10 mouse cellular contexts compared by ENCODE assay signal in the genomic region with DNA sequence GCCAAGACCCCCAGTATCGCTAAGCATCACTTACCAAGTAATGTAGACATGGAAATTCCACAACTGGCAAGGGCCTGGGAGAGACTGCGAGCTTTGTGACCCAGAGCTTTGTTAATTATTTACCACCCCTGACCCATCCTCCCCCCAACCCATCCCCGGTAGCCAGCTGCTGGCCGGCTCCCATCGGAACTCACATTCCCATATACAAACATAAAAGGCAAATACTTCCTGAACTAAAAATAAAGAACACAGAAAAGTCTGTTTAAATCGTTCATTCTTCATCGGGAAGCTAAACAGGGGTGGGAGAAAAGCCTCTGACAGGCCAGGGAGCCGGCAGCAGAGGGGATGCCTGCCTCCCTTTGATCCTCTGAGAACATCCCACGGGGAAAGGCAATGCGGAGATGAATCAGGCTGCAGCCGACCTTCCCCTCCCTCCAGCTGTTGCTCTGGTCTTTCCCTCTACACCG.
A peak's percentile ranks its signal among the peaks of the same experiment; 100 is the strongest.
DNase-seq lines count a peak whose midpoint lies in the region; ATAC-seq and TF ChIP-seq lines count a peak whose summit lies in the region.
"Had no signal": no experiment of that assay in that cellular context is flagged by ENCODE, and none has a peak within 500 bp of the region (broad histone marks: within the 10 kb centered on the region; RNA-seq: fewer than 3 reads in every experiment).

No protein-coding gene starts in this region.

- WGBS in midbrain, embryonic 10.5 days = 26% methylated on average over 12 of the region's 12 CpGs
- WGBS in midbrain, postnatal 0 days = 15% methylated on average over 12 of the region's 12 CpGs
- WGBS in kidney, embryonic 16.5 days = 2% methylated on average over 12 of the region's 12 CpGs
- 26% methylated on average over 12 of the region's 12 CpGs for WGBS in midbrain, embryonic 11.5 days
- 37% methylated on average over 12 of the region's 12 CpGs for WGBS in forebrain, embryonic 14.5 days

- H3K4me1 ChIP-seq in midbrain, embryonic 10.5 days = peaks cover 26% of the 10 kb centered on the region
- H3K4me1 ChIP-seq in midbrain, postnatal 0 days (ENCODE audit: insufficient read depth, low read length) = no peaks in the 10 kb centered on the region
- peaks cover 20% of the 10 kb centered on the region for H3K4me1 ChIP-seq in kidney, embryonic 16.5 days (ENCODE audit: insufficient read depth, low read length)
- H3K4me1 ChIP-seq in midbrain, embryonic 11.5 days (ENCODE audit: control insufficient read depth, insufficient read depth, low read length) = peaks cover 3% of the 10 kb centered on the region; the same call in 1 of the 2 replicates
- no peaks in the 10 kb centered on the region for H3K4me1 ChIP-seq in forebrain, embryonic 14.5 days (ENCODE audit: control insufficient read depth, insufficient read depth, low read length)

- H3K9ac ChIP-seq in midbrain, postnatal 0 days (replicated peaks; ENCODE audit: low read length, poor library complexity, severe bottlenecking) = no peak overlapping the region
- H3K9ac ChIP-seq in kidney, embryonic 16.5 days (replicated peaks; ENCODE audit: low read length) = no peak overlapping the region; the same call in 1 of the 2 replicates
- no peak overlapping the region for H3K9ac ChIP-seq in midbrain, embryonic 11.5 days (ENCODE audit: low read length)
- no peak overlapping the region for H3K9ac ChIP-seq in forebrain, embryonic 14.5 days (ENCODE audit: low read length)
- H3K9ac ChIP-seq: heart, embryonic 15.5 days had no signal

- H3K27me3 ChIP-seq in midbrain, embryonic 10.5 days (ENCODE audit: low read depth, poor library complexity, severe bottlenecking) = no peaks in the 10 kb centered on the region
- no peaks in the 10 kb centered on the region for H3K27me3 ChIP-seq in midbrain, postnatal 0 days (ENCODE audit: insufficient read depth, low read length)
- no peaks in the 10 kb centered on the region for H3K27me3 ChIP-seq in kidney, embryonic 16.5 days (ENCODE audit: insufficient read depth, low read length)
- H3K27me3 ChIP-seq in midbrain, embryonic 11.5 days (ENCODE audit: control insufficient read depth, insufficient read depth, low read length) = no peaks in the 10 kb centered on the region
- no peaks in the 10 kb centered on the region for H3K27me3 ChIP-seq in forebrain, embryonic 14.5 days (replicated peaks; ENCODE audit: control insufficient read depth, insufficient read depth, low read length)
- H3K27me3 ChIP-seq: heart, embryonic 15.5 days had no signal

- no peak for ATAC-seq in midbrain, postnatal 0 days (ENCODE audit: low FRiP score)
- peak; percentile 76 for ATAC-seq in kidney, embryonic 16.5 days (ENCODE audit: low FRiP score, low TSS enrichment)
- ATAC-seq in midbrain, embryonic 11.5 days (ENCODE audit: low FRiP score) = peak; percentile 61
- ATAC-seq in forebrain, embryonic 14.5 days = no peak

- no peak for TF ChIP-seq CTCF in midbrain, postnatal 0 days (IDR thresholded peaks at IDR 0.05)

- H3K36me3 ChIP-seq in midbrain, embryonic 10.5 days = no peaks in the 10 kb centered on the region
- no peaks in the 10 kb centered on the region for H3K36me3 ChIP-seq in midbrain, postnatal 0 days (ENCODE audit: insufficient read depth, low read length)
- H3K36me3 ChIP-seq in kidney, embryonic 16.5 days (ENCODE audit: insufficient read depth, low read length) = no peaks in the 10 kb centered on the region
- no peaks in the 10 kb centered on the region for H3K36me3 ChIP-seq in midbrain, embryonic 11.5 days (ENCODE audit: control insufficient read depth, insufficient read depth, low read length)
- no peaks in the 10 kb centered on the region for H3K36me3 ChIP-seq in forebrain, embryonic 14.5 days (ENCODE audit: control insufficient read depth, insufficient read depth, low read length)
- H3K36me3 ChIP-seq: heart, embryonic 15.5 days had no signal

- no peak overlapping the region for H3K4me2 ChIP-seq in midbrain, postnatal 0 days (ENCODE audit: low read depth, low read length, poor library complexity, severe bottlenecking)
- peak overlapping the region; percentile 44 for H3K4me2 ChIP-seq in kidney, embryonic 16.5 days (replicated peaks; ENCODE audit: low read depth, low read length)
- H3K4me2 ChIP-seq in midbrain, embryonic 11.5 days = no peak overlapping the region
- H3K4me2 ChIP-seq in forebrain, embryonic 14.5 days (ENCODE audit: low read length) = no peak overlapping the region
- H3K4me2 ChIP-seq: heart, embryonic 15.5 days had no signal

- DNase-seq in midbrain, embryonic 10.5 days (ENCODE audit: low spot score) = peak; percentile 35
- no peak for DNase-seq in midbrain, postnatal 0 days (ENCODE audit: low spot score)
- DNase-seq in midbrain, embryonic 11.5 days (ENCODE audit: low spot score, missing footprints) = peak; percentile 91
- DNase-seq in ovary, postnatal 10 days (ENCODE audit: low spot score) = no peak
- no peak for DNase-seq in urinary bladder, postnatal 25 days (ENCODE audit: low spot score)
- DNase-seq in spleen, postnatal 36 days (ENCODE audit: low spot score in 2 of 2) = no peak
- no peak for DNase-seq in forebrain, embryonic 14.5 days (ENCODE audit: low spot score)

- H3K9me3 ChIP-seq in midbrain, embryonic 10.5 days (replicated peaks) = no peaks in the 10 kb centered on the region
- H3K9me3 ChIP-seq in midbrain, postnatal 0 days (ENCODE audit: low read length) = no peaks in the 10 kb centered on the region
- H3K9me3 ChIP-seq in kidney, embryonic 16.5 days (ENCODE audit: low read length) = no peaks in the 10 kb centered on the region
- H3K9me3 ChIP-seq in midbrain, embryonic 11.5 days (ENCODE audit: control insufficient read depth, low read length) = no peaks in the 10 kb centered on the region
- no peaks in the 10 kb centered on the region for H3K9me3 ChIP-seq in forebrain, embryonic 14.5 days (replicated peaks; ENCODE audit: control insufficient read depth, low read length)

- no peak overlapping the region for H3K4me3 ChIP-seq in midbrain, embryonic 10.5 days
- no peak overlapping the region for H3K4me3 ChIP-seq in midbrain, postnatal 0 days (ENCODE audit: low read depth, low read length)
- H3K4me3 ChIP-seq in kidney, embryonic 16.5 days (ENCODE audit: low read length) = no peak overlapping the region
- H3K4me3 ChIP-seq in midbrain, embryonic 11.5 days (ENCODE audit: low read depth, low read length) = no peak overlapping the region
- no peak overlapping the region for H3K4me3 ChIP-seq in forebrain, embryonic 14.5 days (ENCODE audit: low read depth, low read length)
- H3K4me3 ChIP-seq: heart, embryonic 15.5 days had no signal

- H3K27ac ChIP-seq in midbrain, embryonic 10.5 days (replicated peaks) = peak overlapping the region; percentile 67; the same call in 1 of the 2 replicates
- H3K27ac ChIP-seq in midbrain, postnatal 0 days (ENCODE audit: low read depth, low read length) = no peak overlapping the region
- H3K27ac ChIP-seq in kidney, embryonic 16.5 days (ENCODE audit: low read length) = peak overlapping the region; percentile 68; the same call in 1 of the 2 replicates
- no peak overlapping the region for H3K27ac ChIP-seq in midbrain, embryonic 11.5 days (ENCODE audit: low read depth, low read length)
- no peak overlapping the region for H3K27ac ChIP-seq in forebrain, embryonic 14.5 days (ENCODE audit: low read depth, low read length)
- H3K27ac ChIP-seq: heart, embryonic 15.5 days; macrophage had no signal

Comparison
In these comparisons a context has a peak if more than half of its experiments do, and no peak if none do; other contexts are left out.
1. DNase-seq: peak in midbrain, embryonic 10.5 days (single experiment) and midbrain, embryonic 11.5 days (single experiment); none in midbrain, postnatal 0 days (single experiment), ovary, postnatal 10 days (single experiment), urinary bladder, postnatal 25 days (single experiment), spleen, postnatal 36 days (0 of 2) and forebrain, embryonic 14.5 days (single experiment).
2. H3K27ac ChIP-seq: peak in midbrain, embryonic 10.5 days (single experiment) and kidney, embryonic 16.5 days (single experiment); none in midbrain, postnatal 0 days (single experiment), midbrain, embryonic 11.5 days (single experiment) and forebrain, embryonic 14.5 days (single experiment).
3. ATAC-seq: peak in kidney, embryonic 16.5 days (single experiment) and midbrain, embryonic 11.5 days (single experiment); none in midbrain, postnatal 0 days (single experiment) and forebrain, embryonic 14.5 days (single experiment).